Mouse (Mus musculus) cerebellum, postnatal 25 days (tissue): ENCODE data around the gene Itga8.

Experiments
- DNase-seq, 2 experiments: peaks; one replicate each; pipeline ENCODE4 v3.0.0; 2021; ENCODE audit warnings: mixed read lengths in 2 of 2

Gene Itga8

GRCm38 (mm10) chr2:12301431-12302170, at the start of gene Itga8:
Gene Itga8 (minus strand): TSS chr2:12301922.
- DNase-seq: peak; percentile 76 to 88

- DNase-seq: no peak
Measured at GRCm38 (mm10) chr2:12348914-12349313, 47.2 kb upstream of the Itga8 start.

GRCm38 (mm10) chr2:12331962-12332361, 30.2 kb upstream of the Itga8 start:
- no peak for DNase-seq

- no peak for DNase-seq
Measured at GRCm38 (mm10) chr2:12329620-12330019, 27.9 kb upstream of the Itga8 start.

- DNase-seq: no peak
Measured at GRCm38 (mm10) chr2:12329068-12329407, 27.3 kb upstream of the Itga8 start.

- no peak for DNase-seq
Measured at GRCm38 (mm10) chr2:12328355-12329067, 26.8 kb upstream of the Itga8 start.

- no peak for DNase-seq
Measured at GRCm38 (mm10) chr2:12327691-12328354, 26.1 kb upstream of the Itga8 start.

GRCm38 (mm10) chr2:12327216-12327615, 25.5 kb upstream of the Itga8 start:
- peak in 1 of 2 experiments; percentile 13 for DNase-seq

GRCm38 (mm10) chr2:12325868-12326267, 24.1 kb upstream of the Itga8 start:
- DNase-seq: no peak

- no peak for DNase-seq
Measured at GRCm38 (mm10) chr2:12325417-12325816, 23.7 kb upstream of the Itga8 start.

GRCm38 (mm10) chr2:12320914-12321313, 19.2 kb upstream of the Itga8 start:
- DNase-seq: no peak

- no peak for DNase-seq
Measured at GRCm38 (mm10) chr2:12318715-12319114, 17.0 kb upstream of the Itga8 start.

- DNase-seq: no peak
Measured at GRCm38 (mm10) chr2:12318036-12318435, 16.3 kb upstream of the Itga8 start.

- no peak for DNase-seq
Measured at GRCm38 (mm10) chr2:12317343-12317742, 15.6 kb upstream of the Itga8 start.

- no peak for DNase-seq
Measured at GRCm38 (mm10) chr2:12316361-12316760, 14.6 kb upstream of the Itga8 start.

GRCm38 (mm10) chr2:12314028-12314427, 12.3 kb upstream of the Itga8 start:
- no peak for DNase-seq

GRCm38 (mm10) chr2:12308466-12308865, 6.7 kb upstream of the Itga8 start:
- DNase-seq: no peak

- no peak for DNase-seq
Measured at GRCm38 (mm10) chr2:12307311-12307710, 5.6 kb upstream of the Itga8 start.

GRCm38 (mm10) chr2:12305064-12305650, 3.4 kb upstream of the Itga8 start:
- no peak for DNase-seq

GRCm38 (mm10) chr2:12300449-12301228, 1.1 kb downstream of the Itga8 start:
- no peak for DNase-seq

GRCm38 (mm10) chr2:12297287-12297686, 4.4 kb downstream of the Itga8 start:
- DNase-seq: peak in 1 of 2 experiments; percentile 47

- DNase-seq: no peak
Measured at GRCm38 (mm10) chr2:12295150-12295549, 6.6 kb downstream of the Itga8 start.

GRCm38 (mm10) chr2:12294060-12294459, 7.7 kb downstream of the Itga8 start:
- DNase-seq: no peak
